Comparison of ENCODE assay signal across 7 mouse cellular contexts in genomic region chr11:75167643-75168589, GRCm38 (mm10). TPM values are rescaled to one million over a fixed set of nuclear protein-coding genes. Genes with fewer than 3 reads are reported as not detected.
DNase-seq lines count a peak whose midpoint lies in the region; ATAC-seq lines count a peak whose summit lies in the region.

No protein-coding gene starts in this region.

- H3K9me3 ChIP-seq in lung, embryonic 16.5 days (ENCODE audit: control insufficient read depth, low read length), result no peaks in the 10 kb centered on the region
- no peaks in the 10 kb centered on the region for H3K9me3 ChIP-seq in embryonic facial prominence, embryonic 12.5 days
- H3K9me3 ChIP-seq in limb, embryonic 13.5 days, result no peaks in the 10 kb centered on the region
- H3K9me3 ChIP-seq in stomach, embryonic 14.5 days (ENCODE audit: control insufficient read depth, low read depth, low read length), result no peaks in the 10 kb centered on the region

- H3K4me2 ChIP-seq in lung, embryonic 16.5 days (ENCODE audit: low read depth, low read length), result peak overlapping the region; percentile 87
- peak overlapping the region; percentile 88 for H3K4me2 ChIP-seq in embryonic facial prominence, embryonic 12.5 days (replicated peaks)
- H3K4me2 ChIP-seq in limb, embryonic 13.5 days (replicated peaks), result peak overlapping the region; percentile 87
- H3K4me2 ChIP-seq in stomach, embryonic 14.5 days (replicated peaks; ENCODE audit: low read depth, low read length), result peak overlapping the region; percentile 63

- intact Hi-C loops in heart, postnatal 10 days (cut with DNase I), result loop anchor here (5.0 kb wide), 1 partner anchor 36 kb away; no protein-coding TSS in a partner anchor

- H3K27ac ChIP-seq in lung, embryonic 16.5 days (ENCODE audit: low read length), result peak overlapping the region; percentile 84
- peak overlapping the region; percentile 88 for H3K27ac ChIP-seq in embryonic facial prominence, embryonic 12.5 days
- peak overlapping the region; percentile 92 for H3K27ac ChIP-seq in limb, embryonic 13.5 days
- peak overlapping the region; percentile 98 for H3K27ac ChIP-seq in stomach, embryonic 14.5 days (ENCODE audit: low read length)

- H3K4me1 ChIP-seq in lung, embryonic 16.5 days (replicated peaks; ENCODE audit: control insufficient read depth, insufficient read depth, low read length), result peaks cover 47% of the 10 kb centered on the region
- peaks cover 55% of the 10 kb centered on the region for H3K4me1 ChIP-seq in embryonic facial prominence, embryonic 12.5 days
- H3K4me1 ChIP-seq in limb, embryonic 13.5 days, result peaks cover 89% of the 10 kb centered on the region
- peaks cover 37% of the 10 kb centered on the region for H3K4me1 ChIP-seq in stomach, embryonic 14.5 days (ENCODE audit: control insufficient read depth, insufficient read depth, low read length)

- H3K4me3 ChIP-seq in lung, embryonic 16.5 days (ENCODE audit: low read length), result peak overlapping the region; percentile 75
- peak overlapping the region; percentile 66 for H3K4me3 ChIP-seq in embryonic facial prominence, embryonic 12.5 days
- H3K4me3 ChIP-seq in limb, embryonic 13.5 days, result peak overlapping the region; percentile 75
- peak overlapping the region; percentile 85 for H3K4me3 ChIP-seq in stomach, embryonic 14.5 days (ENCODE audit: low read depth, low read length)

- no peak for ATAC-seq in lung, embryonic 16.5 days (ENCODE audit: low read depth)
- ATAC-seq in embryonic facial prominence, embryonic 12.5 days (ENCODE audit: insufficient number of reproducible peaks, insufficient read depth, low FRiP score, low TSS enrichment), result no peak
- ATAC-seq in limb, embryonic 13.5 days (ENCODE audit: low FRiP score, low read depth), result no peak
- no peak for ATAC-seq in stomach, embryonic 14.5 days (ENCODE audit: insufficient number of reproducible peaks, insufficient read depth, low FRiP score, low read depth)

- no peak for DNase-seq in lung, postnatal 36 days
- peak; percentile 71 for DNase-seq in heart, postnatal 10 days
- DNase-seq in layer of hippocampus, postnatal 14 days (ENCODE audit: low spot score in 2 of 2), result no peak

- WGBS in lung, embryonic 16.5 days, result 4% methylated on average over 45 of the region's 63 CpGs
- WGBS in embryonic facial prominence, embryonic 12.5 days, result 3% methylated on average over 56 of the region's 63 CpGs
- 5% methylated on average over 53 of the region's 63 CpGs for WGBS in limb, embryonic 13.5 days
- WGBS in stomach, embryonic 14.5 days, result 6% methylated on average over 47 of the region's 63 CpGs

- H3K27me3 ChIP-seq in lung, embryonic 16.5 days (ENCODE audit: control insufficient read depth, insufficient read depth, low read depth, low read length), result peaks cover 52% of the 10 kb centered on the region
- peaks cover 99% of the 10 kb centered on the region for H3K27me3 ChIP-seq in embryonic facial prominence, embryonic 12.5 days
- peaks cover 99% of the 10 kb centered on the region for H3K27me3 ChIP-seq in limb, embryonic 13.5 days
- H3K27me3 ChIP-seq in stomach, embryonic 14.5 days (ENCODE audit: control insufficient read depth, insufficient read depth, low read length), result 0 out of 2 replicates have a peak, but pooled peaks cover 8% of the 10 kb centered on the region

- H3K36me3 ChIP-seq in lung, embryonic 16.5 days (ENCODE audit: control insufficient read depth, insufficient read depth, low read length), result peaks cover 18% of the 10 kb centered on the region
- H3K36me3 ChIP-seq in embryonic facial prominence, embryonic 12.5 days, result peaks cover 21% of the 10 kb centered on the region
- peaks cover 46% of the 10 kb centered on the region for H3K36me3 ChIP-seq in limb, embryonic 13.5 days
- H3K36me3 ChIP-seq in stomach, embryonic 14.5 days (ENCODE audit: control insufficient read depth, insufficient read depth, low read length), result peaks cover 35% of the 10 kb centered on the region

- H3K9ac ChIP-seq in lung, embryonic 16.5 days (ENCODE audit: low read length), result peak overlapping the region; percentile 87
- H3K9ac ChIP-seq in embryonic facial prominence, embryonic 12.5 days, result peak overlapping the region; percentile 78
- peak overlapping the region; percentile 90 for H3K9ac ChIP-seq in limb, embryonic 13.5 days
- peak overlapping the region; percentile 97 for H3K9ac ChIP-seq in stomach, embryonic 14.5 days (replicated peaks; ENCODE audit: low read depth, low read length)

RNA-seq across cellular contexts. Expression of gene Hic1, which starts 1.4 kb away (rescaled TPM):
- 8.4 and 8.5 TPM in 2 replicates for polyA plus RNA-seq in lung, embryonic 16.5 days (2015; fragmentation: Nextera tagmentation; extraction: Ambion mirVana)
- polyA plus RNA-seq in embryonic facial prominence, embryonic 12.5 days (2016; fragmentation: Nextera tagmentation; extraction: Ambion mirVana), result 39.2 and 44.8 TPM in 2 replicates
- total RNA-seq in heart, postnatal 10 days (2021), result 10 to 100 TPM; 36.3 to 48.5 TPM
- polyA plus RNA-seq in limb, embryonic 13.5 days (2015; fragmentation: Nextera tagmentation; extraction: Ambion mirVana), result 28.2 and 29.3 TPM in 2 replicates
- polyA plus RNA-seq in stomach, embryonic 14.5 days (2014; fragmentation: Nextera tagmentation; extraction: Ambion mirVana), result 13.8 and 16.9 TPM in 2 replicates
- total RNA-seq in layer of hippocampus, postnatal 14 days (2021), result 1 to 10 TPM; 3.3 to 4.5 TPM

RNA-seq across cellular contexts. Expression of gene Ovca2, which starts 10.7 kb away (rescaled TPM):
- polyA plus RNA-seq in lung, embryonic 16.5 days (2015; fragmentation: Nextera tagmentation; extraction: Ambion mirVana), result 24.0 and 24.2 TPM in 2 replicates
- polyA plus RNA-seq in embryonic facial prominence, embryonic 12.5 days (2016; fragmentation: Nextera tagmentation; extraction: Ambion mirVana), result 30.0 and 31.5 TPM in 2 replicates
- total RNA-seq in heart, postnatal 10 days (2021), result 1 to 10 TPM; 7.8 to 9.5 TPM
- 27.8 and 29.5 TPM in 2 replicates for polyA plus RNA-seq in limb, embryonic 13.5 days (2015; fragmentation: Nextera tagmentation; extraction: Ambion mirVana)
- 26.7 and 29.1 TPM in 2 replicates for polyA plus RNA-seq in stomach, embryonic 14.5 days (2014; fragmentation: Nextera tagmentation; extraction: Ambion mirVana)
- total RNA-seq in layer of hippocampus, postnatal 14 days (2021), result 10 to 100 TPM; 14.8 to 15.2 TPM

RNA-seq across cellular contexts. Expression of gene Dph1, which starts 23.1 kb away (rescaled TPM):
- 17.1 and 17.9 TPM in 2 replicates for polyA plus RNA-seq in lung, embryonic 16.5 days (2015; fragmentation: Nextera tagmentation; extraction: Ambion mirVana)
- polyA plus RNA-seq in embryonic facial prominence, embryonic 12.5 days (2016; fragmentation: Nextera tagmentation; extraction: Ambion mirVana), result 22.6 and 23.3 TPM in 2 replicates
- 10 to 100 TPM; 13.9 to 15.6 TPM for total RNA-seq in heart, postnatal 10 days (2021)
- 23.9 and 24.9 TPM in 2 replicates for polyA plus RNA-seq in limb, embryonic 13.5 days (2015; fragmentation: Nextera tagmentation; extraction: Ambion mirVana)
- polyA plus RNA-seq in stomach, embryonic 14.5 days (2014; fragmentation: Nextera tagmentation; extraction: Ambion mirVana), result 20.1 and 20.5 TPM in 2 replicates
- 10 to 100 TPM; 21.7 to 24.4 TPM for total RNA-seq in layer of hippocampus, postnatal 14 days (2021)

RNA-seq across cellular contexts. Expression of gene Rtn4rl1, which starts 25.7 kb away (rescaled TPM):
- 2.0 and 2.9 TPM in 2 replicates for polyA plus RNA-seq in lung, embryonic 16.5 days (2015; fragmentation: Nextera tagmentation; extraction: Ambion mirVana)
- polyA plus RNA-seq in embryonic facial prominence, embryonic 12.5 days (2016; fragmentation: Nextera tagmentation; extraction: Ambion mirVana), result 5.1 and 5.7 TPM in 2 replicates
- 10 to 100 TPM; 13.9 to 21.4 TPM for total RNA-seq in heart, postnatal 10 days (2021)
- 2.3 and 3.1 TPM in 2 replicates for polyA plus RNA-seq in limb, embryonic 13.5 days (2015; fragmentation: Nextera tagmentation; extraction: Ambion mirVana)
- polyA plus RNA-seq in stomach, embryonic 14.5 days (2014; fragmentation: Nextera tagmentation; extraction: Ambion mirVana), result 0.88 and 1.7 TPM in 2 replicates
- 10 to 100 TPM; 82.1 to 83.1 TPM for total RNA-seq in layer of hippocampus, postnatal 14 days (2021)

Comparison
In these comparisons a context has a peak if more than half of its experiments do, and no peak if none do; other contexts are left out.
1. DNase-seq: peak in heart, postnatal 10 days (2 of 2); none in lung, postnatal 36 days (single experiment) and layer of hippocampus, postnatal 14 days (0 of 2).
2. Peak in every context shown above with its lines, with median percentiles within 50 percentile points of each other: H3K27ac ChIP-seq, H3K4me2 ChIP-seq, H3K4me3 ChIP-seq and H3K9ac ChIP-seq.